Mouse (Mus musculus) neural tube, embryonic 12.5 days (tissue): Measurements from ENCODE around the gene Hipk2. TPM values are rescaled to one million over a fixed set of nuclear protein-coding genes. Genes with fewer than 3 reads are reported as not detected.

Source experiments
- ATAC-seq: fragments of 200-750 bp; cut with Nextera tagmentation; 2 replicates; pipeline ENCODE4 v1.8.0; 2017; ENCODE audit warnings: low read depth, mild to moderate bottlenecking, moderate TSS enrichment, moderate library complexity; ENCODE audit not compliant: low FRiP score
- H3K27ac ChIP-seq: fragments of 300-500 bp; sonication (generic); 2 replicates; pipeline ENCODE4 v1.5.1; 2016
- H3K27me3 ChIP-seq: fragments of 300-500 bp; sonication (generic); replicated peaks from 2 replicates; pipeline ENCODE4 v1.6.1; 2016; ENCODE audit warnings: mild to moderate bottlenecking
- H3K36me3 ChIP-seq: fragments of 300-500 bp; sonication (generic); 2 replicates; pipeline ENCODE4 v1.6.1; 2016; ENCODE audit warnings: mild to moderate bottlenecking
- H3K4me1 ChIP-seq: fragments of 300-500 bp; sonication (generic); 2 replicates; pipeline ENCODE4 v1.6.1; 2016
- H3K4me2 ChIP-seq: fragments of 300-500 bp; sonication (generic); replicated peaks from 2 replicates; pipeline ENCODE4 v1.6.1; 2016; ENCODE audit warnings: mild to moderate bottlenecking
- H3K4me3 ChIP-seq: fragments of 300-500 bp; sonication (generic); 2 replicates; pipeline ENCODE4 v1.5.1; 2016
- H3K9ac ChIP-seq: fragments of 300-500 bp; sonication (generic); 2 replicates; pipeline ENCODE4 v1.6.1; 2016; ENCODE audit warnings: mild to moderate bottlenecking
- H3K9me3 ChIP-seq: fragments of 300-500 bp; sonication (generic); 2 replicates; pipeline ENCODE4 v1.6.1; 2016; ENCODE audit warnings: mild to moderate bottlenecking
- WGBS: fragments of 180-500 bp; shearing (Covaris S2); methylation state at CpG from one replicate; pipeline ENCODE4 v1.1.7; 2016; 5-methylcytosine and 5-hydroxymethylcytosine counted together
- polyA plus RNA-seq: library from polyadenylated mRNA; unstranded; fragments of >200 nt; fragmentation: Nextera tagmentation; extraction: Ambion mirVana; gene quantifications from 2 replicates; pipeline ENCODE4 v1.2.1, GENCODE M21; 2016

Hipk2 gene
- polyA plus RNA-seq, 1 experiment from 2014 or later = 32.7 TPM

DNA sequence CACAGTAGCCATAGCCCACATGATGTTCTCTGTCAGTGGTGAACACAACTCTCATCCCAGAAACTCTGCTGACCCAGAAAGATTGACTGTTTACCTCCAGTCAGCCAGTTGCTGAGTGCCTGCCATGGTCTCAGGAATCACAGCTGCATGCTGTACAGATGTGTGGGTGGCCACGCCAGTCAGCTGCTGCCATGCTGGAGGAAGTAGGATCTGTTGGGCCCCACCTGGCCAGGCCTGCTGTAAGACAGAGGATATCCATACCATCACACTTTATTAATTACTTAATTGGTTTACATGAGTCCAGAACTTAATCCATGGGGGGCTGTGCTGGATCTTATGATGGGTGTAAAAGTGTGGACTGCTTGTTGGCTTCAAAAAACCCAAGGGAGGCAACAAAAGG is 154.6 kb downstream of the Hipk2 start:
- Histone ChIP-seq H3K4me2 (no peak overlapping the region), H3K9me3 (no peaks in the 10 kb centered on the region), H3K9ac (no peak overlapping the region), H3K27ac (no peak overlapping the region), H3K4me3 (no peak overlapping the region), H3K36me3 (peaks cover 54% of the 10 kb centered on the region), H3K4me1 (no peaks in the 10 kb centered on the region), H3K27me3 (no peaks in the 10 kb centered on the region)
- ATAC-seq = no peak
- 77% methylated on average over 1 of the region's 1 CpGs for WGBS

DNA sequence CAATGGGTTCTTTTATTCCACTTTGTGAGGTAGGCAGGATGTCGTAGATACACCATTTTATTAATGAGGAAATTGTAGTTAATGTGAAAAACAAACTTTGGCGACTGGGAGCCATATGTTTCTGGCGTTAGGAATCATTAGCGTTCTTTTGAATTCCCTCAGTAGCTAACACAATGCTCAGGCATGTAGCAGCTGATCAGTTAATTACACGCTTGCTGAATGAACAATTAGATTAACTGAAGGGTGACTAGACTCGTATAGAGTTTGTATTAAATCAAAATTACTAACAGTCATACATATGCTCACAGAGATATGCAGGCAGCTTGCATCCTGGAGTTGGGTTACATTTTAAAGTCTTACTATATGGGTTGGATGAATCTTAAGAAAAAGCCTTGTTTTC is 156.7 kb downstream of the Hipk2 start:
- Histone ChIP-seq H3K36me3 (peaks cover 69% of the 10 kb centered on the region), H3K27me3 (no peaks in the 10 kb centered on the region), H3K4me1 (no peaks in the 10 kb centered on the region), H3K9ac (no peak overlapping the region), H3K4me3 (no peak overlapping the region), H3K4me2 (no peak overlapping the region), H3K9me3 (no peaks in the 10 kb centered on the region), H3K27ac (no peak overlapping the region)
- no peak for ATAC-seq
- 46% methylated on average over 6 of the region's 6 CpGs for WGBS

DNA sequence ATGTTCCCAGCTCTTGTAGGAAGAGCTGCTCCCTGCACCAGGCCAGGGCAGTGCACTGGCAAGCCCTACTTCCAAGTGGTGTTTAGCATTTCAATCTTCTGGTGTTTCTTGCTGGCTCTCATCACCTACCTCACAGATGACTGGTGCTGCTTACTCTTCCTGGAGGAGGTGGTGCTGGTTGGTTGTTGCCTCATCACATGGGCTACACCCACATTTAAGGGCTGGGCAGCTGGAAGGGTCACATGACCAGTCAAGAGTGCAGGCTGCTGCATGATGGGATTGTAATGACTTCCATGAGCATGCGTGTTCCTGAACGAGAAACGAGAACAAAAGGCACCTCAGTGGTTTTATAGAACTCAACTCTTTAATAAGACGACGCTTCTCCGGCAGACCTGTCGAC is 157.3 kb downstream of the Hipk2 start:
- 89% methylated on average over 7 of the region's 7 CpGs for WGBS
- H3K27me3 ChIP-seq = no peaks in the 10 kb centered on the region
- no peak overlapping the region for H3K9ac ChIP-seq
- H3K4me3 ChIP-seq = no peak overlapping the region
- H3K4me1 ChIP-seq = no peaks in the 10 kb centered on the region
- ATAC-seq = no peak
- no peak overlapping the region for H3K27ac ChIP-seq
- H3K9me3 ChIP-seq = no peaks in the 10 kb centered on the region
- peaks cover 75% of the 10 kb centered on the region for H3K36me3 ChIP-seq
- H3K4me2 ChIP-seq = no peak overlapping the region

GRCm38 (mm10) chr6:38715881-38716280 is 160.1 kb downstream of the Hipk2 start:
- Histone ChIP-seq H3K4me2 (no peak overlapping the region), H3K27me3 (no peaks in the 10 kb centered on the region), H3K9ac (no peak overlapping the region), H3K9me3 (no peaks in the 10 kb centered on the region), H3K4me1 (no peaks in the 10 kb centered on the region), H3K36me3 (peaks cover 87% of the 10 kb centered on the region), H3K4me3 (no peak overlapping the region), H3K27ac (no peak overlapping the region)
- 92% methylated on average over 16 of the region's 16 CpGs for WGBS
- no peak for ATAC-seq

DNA sequence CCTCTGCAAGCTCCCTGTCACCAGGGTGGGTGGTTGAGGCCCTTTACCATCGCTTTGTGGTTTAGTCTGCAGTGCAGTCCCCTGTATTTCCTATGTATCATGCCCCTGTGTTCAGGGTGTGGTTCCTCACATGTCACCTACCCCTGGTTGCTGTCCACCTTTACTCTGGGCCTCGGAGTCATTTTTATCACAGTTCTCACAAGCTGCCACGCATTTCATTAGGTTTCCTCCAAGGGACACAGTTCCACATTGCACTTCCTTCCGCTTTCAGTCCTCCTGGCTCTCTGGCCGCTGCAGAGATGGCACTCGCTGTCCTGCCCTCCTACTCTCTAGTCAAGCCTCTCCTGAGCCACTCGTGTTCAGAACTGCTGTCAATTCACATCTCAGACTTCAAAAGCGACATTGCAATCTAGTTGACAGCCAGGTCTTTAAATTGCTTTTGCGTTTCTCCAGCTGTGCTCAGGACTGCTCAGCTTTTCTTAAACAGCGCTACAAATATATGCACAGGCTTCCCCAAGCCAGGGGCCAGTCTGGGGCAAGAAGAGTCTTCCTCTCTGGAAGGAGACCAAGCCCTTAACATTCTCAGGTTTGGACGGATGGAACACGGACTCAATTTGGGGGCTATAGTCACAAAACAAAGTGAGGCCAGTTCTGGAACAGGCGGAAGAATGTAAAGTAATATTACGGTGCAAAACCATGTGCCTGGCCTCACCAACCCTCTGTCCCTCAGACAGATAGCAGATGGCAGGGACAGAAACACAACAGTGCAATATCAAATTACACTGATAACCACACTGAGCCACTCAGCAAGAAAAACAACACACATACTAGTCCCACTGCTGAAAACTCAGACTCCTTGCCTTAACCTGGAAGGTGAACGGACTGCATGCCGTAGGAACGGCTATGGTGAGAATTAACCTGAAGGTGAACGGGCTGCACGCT is 161.7 kb downstream of the Hipk2 start:
- H3K27ac ChIP-seq = no peak overlapping the region
- peaks cover 90% of the 10 kb centered on the region for H3K36me3 ChIP-seq
- ATAC-seq = no peak
- H3K4me3 ChIP-seq = no peak overlapping the region
- no peaks in the 10 kb centered on the region for H3K4me1 ChIP-seq
- no peak overlapping the region for H3K4me2 ChIP-seq
- no peak overlapping the region for H3K9ac ChIP-seq
- H3K9me3 ChIP-seq = no peaks in the 10 kb centered on the region
- H3K27me3 ChIP-seq = no peaks in the 10 kb centered on the region
- 91% methylated on average over 19 of the region's 19 CpGs for WGBS

GRCm38 (mm10) chr6:38710449-38710848 is 165.5 kb downstream of the Hipk2 start:
- H3K36me3 ChIP-seq = peaks cover 73% of the 10 kb centered on the region
- H3K27ac ChIP-seq = no peak overlapping the region
- no peaks in the 10 kb centered on the region for H3K27me3 ChIP-seq
- no peak overlapping the region for H3K9ac ChIP-seq
- no peaks in the 10 kb centered on the region for H3K4me1 ChIP-seq
- H3K4me2 ChIP-seq = no peak overlapping the region
- ATAC-seq = no peak
- H3K4me3 ChIP-seq = no peak overlapping the region
- H3K9me3 ChIP-seq = no peaks in the 10 kb centered on the region
- WGBS = 96% methylated on average over 3 of the region's 3 CpGs

GRCm38 (mm10) chr6:38704264-38704984 is 171.5 kb downstream of the Hipk2 start:
- H3K4me1 ChIP-seq = no peaks in the 10 kb centered on the region
- WGBS = 88% methylated on average over 7 of the region's 7 CpGs
- H3K4me3 ChIP-seq = no peak overlapping the region
- ATAC-seq = no peak
- peaks cover 66% of the 10 kb centered on the region for H3K36me3 ChIP-seq
- no peaks in the 10 kb centered on the region for H3K9me3 ChIP-seq
- no peak overlapping the region for H3K9ac ChIP-seq
- no peaks in the 10 kb centered on the region for H3K27me3 ChIP-seq
- H3K27ac ChIP-seq = no peak overlapping the region
- no peak overlapping the region for H3K4me2 ChIP-seq

GRCm38 (mm10) chr6:38703526-38703925 is 172.4 kb downstream of the Hipk2 start:
- 96% methylated on average over 6 of the region's 6 CpGs for WGBS
- no peaks in the 10 kb centered on the region for H3K4me1 ChIP-seq
- no peak overlapping the region for H3K27ac ChIP-seq
- H3K9ac ChIP-seq = no peak overlapping the region
- no peaks in the 10 kb centered on the region for H3K27me3 ChIP-seq
- peaks cover 71% of the 10 kb centered on the region for H3K36me3 ChIP-seq
- no peak overlapping the region for H3K4me3 ChIP-seq
- no peak overlapping the region for H3K4me2 ChIP-seq
- H3K9me3 ChIP-seq = no peaks in the 10 kb centered on the region
- ATAC-seq = no peak

- ATAC-seq = no peak
- no peak overlapping the region for H3K4me3 ChIP-seq
- peaks cover 75% of the 10 kb centered on the region for H3K36me3 ChIP-seq
- no peaks in the 10 kb centered on the region for H3K9me3 ChIP-seq
- no peak overlapping the region for H3K4me2 ChIP-seq
- WGBS = 76% methylated on average over 6 of the region's 6 CpGs
- no peaks in the 10 kb centered on the region for H3K4me1 ChIP-seq
- no peaks in the 10 kb centered on the region for H3K27me3 ChIP-seq
- H3K9ac ChIP-seq = no peak overlapping the region
- no peak overlapping the region for H3K27ac ChIP-seq
These were observed 173.1 kb downstream of the Hipk2 start for GRCm38 (mm10) chr6:38702810-38703399.

- H3K27ac ChIP-seq = no peak overlapping the region
- H3K9ac ChIP-seq = no peak overlapping the region
- WGBS = 57% methylated on average over 2 of the region's 2 CpGs
- peaks cover 71% of the 10 kb centered on the region for H3K36me3 ChIP-seq
- H3K27me3 ChIP-seq = no peaks in the 10 kb centered on the region
- H3K9me3 ChIP-seq = no peaks in the 10 kb centered on the region
- no peak overlapping the region for H3K4me2 ChIP-seq
- H3K4me1 ChIP-seq = no peaks in the 10 kb centered on the region
- no peak for ATAC-seq
- H3K4me3 ChIP-seq = no peak overlapping the region
These were observed 174.5 kb downstream of the Hipk2 start for GRCm38 (mm10) chr6:38701421-38701820.

GRCm38 (mm10) chr6:38698233-38698889 is 177.6 kb downstream of the Hipk2 start:
- Histone ChIP-seq H3K4me2 (no peak overlapping the region), H3K36me3 (peaks cover 86% of the 10 kb centered on the region), H3K27me3 (no peaks in the 10 kb centered on the region), H3K9me3 (no peaks in the 10 kb centered on the region), H3K9ac (no peak overlapping the region), H3K4me3 (no peak overlapping the region), H3K4me1 (peaks cover 3% of the 10 kb centered on the region; the same call in 1 of the 2 replicates), H3K27ac (no peak overlapping the region)
- WGBS = 96% methylated on average over 18 of the region's 18 CpGs
- peak; percentile 7; the same call in 1 of the 2 replicates for ATAC-seq

DNA sequence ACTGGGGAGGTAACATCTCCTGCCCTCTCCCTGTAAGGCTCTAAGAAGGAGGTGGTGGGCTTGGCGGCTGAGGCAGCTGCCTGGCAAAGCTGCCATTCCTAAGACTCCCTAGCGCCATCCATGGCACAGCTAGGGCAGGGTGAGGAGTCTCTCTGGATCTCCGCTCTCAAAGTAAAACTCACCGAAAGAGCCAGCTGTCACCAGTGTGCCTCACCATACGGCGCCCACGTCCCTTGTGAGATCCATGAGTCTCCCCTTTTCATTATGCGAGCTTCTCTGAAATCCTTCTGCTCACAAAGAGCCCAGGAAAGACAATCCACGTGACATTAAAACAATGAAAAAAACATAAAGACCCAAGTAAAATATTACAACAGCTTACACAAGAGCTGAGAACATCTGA is 179.4 kb downstream of the Hipk2 start:
- Histone ChIP-seq H3K4me2 (no peak overlapping the region), H3K4me1 (peaks cover 3% of the 10 kb centered on the region; the same call in 1 of the 2 replicates), H3K27ac (no peak overlapping the region), H3K9ac (no peak overlapping the region), H3K9me3 (no peaks in the 10 kb centered on the region), H3K4me3 (no peak overlapping the region), H3K36me3 (peaks cover 83% of the 10 kb centered on the region), H3K27me3 (no peaks in the 10 kb centered on the region)
- WGBS = 90% methylated on average over 9 of the region's 9 CpGs
- no peak for ATAC-seq
